ENCODE assay signal across 8 mouse cellular contexts in the genomic region with DNA sequence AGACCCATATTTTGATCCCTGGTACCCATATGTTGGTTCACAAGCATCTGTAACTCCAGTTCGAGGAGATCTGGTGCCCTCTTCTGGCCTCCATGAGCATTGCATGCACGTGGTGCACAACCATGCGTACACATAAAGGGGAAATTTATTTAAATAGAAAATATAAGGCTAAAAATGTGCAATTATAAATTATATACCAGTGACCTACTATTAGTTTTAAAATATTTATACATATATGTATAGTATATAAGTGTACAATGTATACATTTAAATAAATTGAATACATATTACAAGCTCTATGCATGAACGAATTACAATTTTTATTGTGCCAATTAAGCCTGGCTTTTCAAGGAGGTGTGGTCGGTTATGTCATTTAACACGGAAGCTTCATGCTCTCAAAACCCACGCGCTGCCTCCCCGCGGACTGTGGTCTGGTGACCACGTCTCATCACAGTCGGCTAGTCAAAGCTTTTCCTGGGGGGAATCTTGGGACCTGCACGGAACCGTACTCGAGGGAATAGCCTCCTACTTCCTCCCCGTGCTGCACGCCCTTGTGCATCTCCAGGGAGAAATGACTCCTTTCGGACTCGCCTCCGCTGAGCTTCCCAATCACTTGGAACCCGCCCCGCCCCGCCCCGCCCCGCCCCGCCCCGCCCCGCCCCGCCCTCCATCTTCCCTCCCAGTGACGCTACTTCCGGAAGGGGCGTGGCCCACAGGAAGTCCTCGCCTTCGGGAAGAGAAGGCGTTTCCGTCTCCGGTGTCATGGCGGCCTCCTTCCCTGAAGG. TPM values are rescaled to one million over a fixed set of nuclear protein-coding genes. Genes with fewer than 3 reads are reported as not detected.
A peak's percentile ranks its signal among the peaks of the same experiment; 100 is the strongest.
DNase-seq lines count a peak whose midpoint lies in the region; ATAC-seq lines count a peak whose summit lies in the region.

TSS of gene Mettl2 (plus strand) at position 691 of the 785 bp plus-strand sequence.

- ATAC-seq in intestine, embryonic 14.5 days (replicated peaks; ENCODE audit: low FRiP score, low TSS enrichment, low read depth), result peak; percentile 91

- 1% methylated on average over 37 of the region's 38 CpGs for WGBS in intestine, embryonic 14.5 days

- no peaks in the 10 kb centered on the region for H3K27me3 ChIP-seq in intestine, embryonic 14.5 days (replicated peaks; ENCODE audit: control insufficient read depth, insufficient read depth, low read length)

- peak within 1 kb of the TSS; percentile 80 for H3K4me3 ChIP-seq in intestine, embryonic 14.5 days (ENCODE audit: low read depth, low read length)

- H3K9me3 ChIP-seq in intestine, embryonic 14.5 days (ENCODE audit: control insufficient read depth, low read length), result no peaks in the 10 kb centered on the region

- peaks cover 9% of the 10 kb centered on the region for H3K4me1 ChIP-seq in intestine, embryonic 14.5 days (replicated peaks; ENCODE audit: control insufficient read depth, insufficient read depth, low read length)

- H3K27ac ChIP-seq in intestine, embryonic 14.5 days (ENCODE audit: low read depth), result peak within 1 kb of the TSS; percentile 75

- H3K9ac ChIP-seq in intestine, embryonic 14.5 days (ENCODE audit: low read length), result peak within 1 kb of the TSS; percentile 65

- intact Hi-C loops in left cerebral cortex, postnatal 14 days (cut with DNase I), result no loop called here

- peak; percentile 69 to 73 for DNase-seq in adrenal gland, adult 18-20 months (ENCODE audit: low spot score in 2 of 2)
- DNase-seq in embryo, embryonic 11 days, result peak; percentile 95
- DNase-seq in gastrocnemius, postnatal 25 days, result peak; percentile 74
- DNase-seq in intestine, embryonic 14.5 days (ENCODE audit: low spot score), result peak; percentile 92
- DNase-seq in left cerebral cortex, postnatal 14 days (ENCODE audit: low spot score in 2 of 2), result peak; percentile 82 to 84
- peak; percentile 94 for DNase-seq in mesoderm, embryonic 11.5 days (ENCODE audit: low read depth, low spot score)
- peak; percentile 71 for DNase-seq in right cerebral cortex, postnatal 36 days (ENCODE audit: low spot score in 2 of 2)
- DNase-seq in yolk sac, embryonic 10.5 days (ENCODE audit: low spot score), result peak; percentile 88

- peaks cover 24% of the 10 kb centered on the region for H3K36me3 ChIP-seq in intestine, embryonic 14.5 days (ENCODE audit: control insufficient read depth, insufficient read depth, low read length)

- H3K4me2 ChIP-seq in intestine, embryonic 14.5 days (ENCODE audit: low read length), result peak within 1 kb of the TSS; percentile 95

RNA-seq across cellular contexts. Expression of gene Mettl2, which starts in this region (rescaled TPM):
- 10 to 100 TPM; 23.0 to 23.9 TPM for total RNA-seq in adrenal gland, adult 18-20 months (2021)
- total RNA-seq in gastrocnemius, postnatal 25 days (2021), result 1 to 10 TPM; 6.7 to 6.8 TPM
- 40.7 and 48.6 TPM in 2 replicates for polyA plus RNA-seq in intestine, embryonic 14.5 days (2014; fragmentation: Nextera tagmentation; extraction: Ambion mirVana)
- 10 to 100 TPM; 17.2 to 17.4 TPM for total RNA-seq in left cerebral cortex, postnatal 14 days (2021)

Comparison
In these comparisons a context has a peak if more than half of its experiments do, and no peak if none do; other contexts are left out.
1. Peak in every context shown above with its lines: DNase-seq, ATAC-seq, H3K4me3 ChIP-seq and H3K27ac ChIP-seq.